Comparison of ENCODE assay signal across 8 mouse cellular contexts in the genomic region with DNA sequence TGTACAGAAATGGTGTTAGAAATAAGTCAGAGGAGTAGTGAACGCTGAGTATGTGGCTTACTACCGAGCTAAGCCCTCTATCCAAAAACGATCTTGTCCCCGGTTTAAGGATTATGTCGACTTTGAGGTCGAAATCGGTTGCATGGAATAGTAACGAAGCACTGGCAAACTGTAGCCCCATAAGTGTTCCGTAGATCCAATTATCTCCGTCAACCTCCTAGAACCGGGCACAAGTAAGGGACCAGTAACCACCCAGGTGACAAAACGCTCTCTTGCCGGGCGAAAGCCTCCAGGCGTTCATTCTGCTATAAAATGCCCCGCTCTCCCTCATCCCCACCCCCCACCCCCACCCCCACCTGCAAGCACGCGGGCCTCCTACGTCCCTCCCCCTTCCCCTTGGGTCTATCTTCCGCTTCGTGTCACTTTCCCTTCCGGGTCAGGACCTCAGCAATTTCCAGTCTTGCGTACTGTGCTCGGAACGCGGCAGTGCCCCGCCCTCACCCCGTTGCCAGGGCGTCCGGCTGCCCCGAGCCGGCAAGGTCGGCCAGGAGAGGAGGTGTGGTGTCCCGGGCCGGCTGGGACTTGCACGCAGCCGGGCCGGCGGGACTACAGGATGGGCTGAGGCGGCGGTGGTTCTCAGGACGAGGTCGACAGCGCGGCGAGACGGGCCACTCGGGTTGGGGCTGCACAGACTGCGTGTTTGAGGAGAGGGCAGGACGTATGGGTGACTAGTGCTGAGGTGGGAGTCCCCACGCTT. TPM values are rescaled to one million over a fixed set of nuclear protein-coding genes. Genes with fewer than 3 reads are reported as not detected.
DNase-seq lines count a peak whose midpoint lies in the region; ATAC-seq and TF ChIP-seq lines count a peak whose summit lies in the region.

A gene (plus strand): TSS at position 450 of the 757 bp plus-strand sequence.

- peak within 1 kb of the TSS; percentile 88 for H3K4me3 ChIP-seq in ES-Bruce4 (ENCODE audit: low read depth, low read length)
- H3K4me3 ChIP-seq in forebrain, embryonic 13.5 days: peak within 1 kb of the TSS; percentile 88
- peak within 1 kb of the TSS; percentile 93 for H3K4me3 ChIP-seq in neural tube, embryonic 15.5 days (replicated peaks)

- intact Hi-C loops in heart, postnatal 14 days (cut with DNase I): loop anchor here (5.0 to 10.0 kb wide), 3 partner anchors 93 to 389 kb away; a partner anchor contains a TSS

- DNase-seq in heart, postnatal 14 days: peak; percentile 94 to 95
- DNase-seq in layer of hippocampus, adult 11-12 months (ENCODE audit: low spot score): peak; percentile 90
- DNase-seq in lung, adult 18-20 months: peak; percentile 96 to 98
- peak; percentile 94 for DNase-seq in testis, postnatal 14 days (ENCODE audit: low spot score)

- peak; percentile 79 for ATAC-seq in cerebellum, adult (ENCODE audit: insufficient number of reproducible peaks, low FRiP score, low TSS enrichment)
- ATAC-seq in forebrain, embryonic 13.5 days: peak; percentile 88
- ATAC-seq in neural tube, embryonic 15.5 days (ENCODE audit: low FRiP score): peak; percentile 87

- peak; percentile 13 for TF ChIP-seq POLR2A in ES-Bruce4 (IDR thresholded peaks at IDR 0.05; ENCODE audit: insufficient read depth, low read length)

- H3K9ac ChIP-seq in ES-Bruce4 (ENCODE audit: low read depth, poor library complexity, severe bottlenecking): peak within 1 kb of the TSS; percentile 91
- peak within 1 kb of the TSS; percentile 89 for H3K9ac ChIP-seq in forebrain, embryonic 13.5 days
- peak within 1 kb of the TSS; percentile 92 for H3K9ac ChIP-seq in neural tube, embryonic 15.5 days (replicated peaks)

- no peak for TF ChIP-seq CTCF in ES-Bruce4 (IDR thresholded peaks at IDR 0.05; ENCODE audit: low read depth, low read length)

- 1% methylated on average over 50 of the region's 51 CpGs for WGBS in forebrain, embryonic 13.5 days
- under 1% methylated on average over 49 of the region's 51 CpGs for WGBS in neural tube, embryonic 15.5 days

- 0 out of 2 replicates have a peak, but pooled peaks have one; percentile 9 for TF ChIP-seq EP300 in ES-Bruce4 (IDR thresholded peaks at IDR 0.05; ENCODE audit: insufficient read depth, low read depth, low read length)

- H3K27ac ChIP-seq in ES-Bruce4 (ENCODE audit: insufficient read depth, low read length): peak within 1 kb of the TSS; percentile 97
- H3K27ac ChIP-seq in forebrain, embryonic 13.5 days: peak within 1 kb of the TSS; percentile 91
- peak within 1 kb of the TSS; percentile 94 for H3K27ac ChIP-seq in neural tube, embryonic 15.5 days (replicated peaks)

- H3K9me3 ChIP-seq in ES-Bruce4 (replicated peaks; ENCODE audit: control insufficient read depth, insufficient read depth, low read length, poor library complexity, severe bottlenecking): no peaks in the 10 kb centered on the region
- no peaks in the 10 kb centered on the region for H3K9me3 ChIP-seq in forebrain, embryonic 13.5 days (replicated peaks)
- no peaks in the 10 kb centered on the region for H3K9me3 ChIP-seq in neural tube, embryonic 15.5 days (replicated peaks)

- H3K4me1 ChIP-seq in ES-Bruce4 (ENCODE audit: control insufficient read depth, insufficient read depth, low read length): no peaks in the 10 kb centered on the region
- peaks cover 38% of the 10 kb centered on the region for H3K4me1 ChIP-seq in forebrain, embryonic 13.5 days
- peaks cover 34% of the 10 kb centered on the region for H3K4me1 ChIP-seq in neural tube, embryonic 15.5 days

- no peaks in the 10 kb centered on the region for H3K36me3 ChIP-seq in ES-Bruce4 (ENCODE audit: control insufficient read depth, insufficient read depth, low read length, poor library complexity, severe bottlenecking)
- H3K36me3 ChIP-seq in forebrain, embryonic 13.5 days (ENCODE audit: poor library complexity, severe bottlenecking): no peaks in the 10 kb centered on the region
- H3K36me3 ChIP-seq in neural tube, embryonic 15.5 days: no peaks in the 10 kb centered on the region

- peak within 1 kb of the TSS; percentile 72 for H3K4me2 ChIP-seq in forebrain, embryonic 13.5 days
- H3K4me2 ChIP-seq in neural tube, embryonic 15.5 days: peak within 1 kb of the TSS; percentile 66

- no peaks in the 10 kb centered on the region for H3K27me3 ChIP-seq in ES-Bruce4 (ENCODE audit: control insufficient read depth, insufficient read depth, low read length, poor library complexity, severe bottlenecking)
- H3K27me3 ChIP-seq in forebrain, embryonic 13.5 days: no peaks in the 10 kb centered on the region
- H3K27me3 ChIP-seq in neural tube, embryonic 15.5 days (replicated peaks): no peaks in the 10 kb centered on the region

RNA-seq across cellular contexts. Expression of the gene that starts here (rescaled TPM):
- 9.6 and 12.9 TPM in 2 replicates for polyA plus RNA-seq in ES-Bruce4 (2011; ENCODE audit: insufficient read depth, insufficient read length, low read depth, missing spikeins)
- polyA plus RNA-seq in forebrain, embryonic 13.5 days (2015; fragmentation: Nextera tagmentation; extraction: Ambion mirVana): 15.0 and 21.4 TPM in 2 replicates
- 1 to 10 TPM; 5.4 to 7.3 TPM for total RNA-seq in heart, postnatal 14 days (2021)
- 21.1 and 27.4 TPM in 2 replicates for polyA plus RNA-seq in neural tube, embryonic 15.5 days (2015; fragmentation: Nextera tagmentation; extraction: Ambion mirVana)

Comparison
In these comparisons a context has a peak if more than half of its experiments do, and no peak if none do; other contexts are left out.
1. Peak in every context shown above with its lines: DNase-seq, ATAC-seq, H3K4me3 ChIP-seq and H3K27ac ChIP-seq.